Mouse (Mus musculus) megakaryocyte, embryonic 14.5 days (primary cell): ENCODE measurements around the gene Myog.

ENCODE experiments used
- FLI1 ChIP-seq: IDR thresholded peaks from 2 replicates; pipeline ENCODE4 v1.6.1; 2012; ENCODE audit warnings: low read length, inconsistent platforms, mixed read lengths
- GATA1 ChIP-seq: IDR thresholded peaks from 3 replicates; pipeline ENCODE4 v1.6.1; 2012; ENCODE audit warnings: mixed read lengths, low read length, inconsistent platforms, borderline replicate concordance

DNA sequence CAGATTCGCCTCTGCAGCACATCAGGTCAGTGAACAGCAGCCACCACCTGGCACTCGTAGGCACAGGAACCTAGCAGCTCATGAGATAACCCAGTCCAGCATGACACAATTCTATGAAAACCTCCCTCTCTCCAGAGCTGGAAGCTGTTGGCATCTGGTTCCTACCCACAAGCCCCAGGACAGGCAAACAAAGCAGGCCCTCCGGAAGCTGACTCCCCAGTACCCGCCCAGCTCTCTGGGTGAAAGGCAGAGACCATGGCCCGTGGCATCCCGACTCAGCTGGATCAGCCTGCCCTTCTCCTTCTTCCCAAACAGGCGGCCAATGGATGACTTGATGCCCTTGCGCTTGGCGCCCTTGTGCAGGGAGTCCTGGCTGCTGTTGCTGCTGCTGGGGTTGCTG is 26.6 kb downstream of the Myog start:
- TF ChIP-seq GATA1 (no peak), FLI1 (no peak)
